Mouse (Mus musculus) liver, embryonic 14.5 days (tissue): ENCODE data around the gene Eya2.

Source experiments
- CTCF ChIP-seq: IDR thresholded peaks from 2 replicates; pipeline ENCODE4 v1.5.1; 2016; ENCODE audit warnings: antibody characterized with exemption, low read depth, control low read depth
- EP300 ChIP-seq: IDR thresholded peaks from 2 replicates; pipeline ENCODE4 v1.6.1; 2016; ENCODE audit warnings: antibody characterized with exemption, low read depth

DNA sequence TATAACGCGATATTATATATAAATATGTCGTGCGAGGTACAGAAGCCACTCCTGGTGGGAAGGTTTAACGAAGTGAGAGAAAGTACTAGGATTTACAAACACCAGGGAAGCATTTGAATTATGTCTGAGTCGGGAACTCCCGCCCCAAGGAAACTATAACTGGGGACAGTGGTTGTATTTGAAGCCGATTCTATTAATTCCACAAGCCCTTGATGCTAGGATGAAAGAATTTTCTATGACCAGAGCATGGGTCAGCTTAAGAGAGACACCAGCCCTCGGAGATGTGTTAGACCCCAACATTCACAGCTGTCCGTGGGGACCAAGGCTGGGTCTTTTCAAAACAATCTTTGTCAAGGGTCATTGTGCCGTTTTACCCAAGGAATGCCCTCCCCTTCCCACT lies 1.3 kb downstream of the Eya2 start:
- TF ChIP-seq CTCF = no peak
- no peak for TF ChIP-seq EP300
